Mouse (Mus musculus): ENCODE measurements around the gene Trpc4ap. TPM values are rescaled to one million over a fixed set of nuclear protein-coding genes. Genes with fewer than 3 reads are reported as not detected.

Trpc4ap gene
- polyA plus RNA-seq, 1 experiment, result 133 TPM

DNA sequence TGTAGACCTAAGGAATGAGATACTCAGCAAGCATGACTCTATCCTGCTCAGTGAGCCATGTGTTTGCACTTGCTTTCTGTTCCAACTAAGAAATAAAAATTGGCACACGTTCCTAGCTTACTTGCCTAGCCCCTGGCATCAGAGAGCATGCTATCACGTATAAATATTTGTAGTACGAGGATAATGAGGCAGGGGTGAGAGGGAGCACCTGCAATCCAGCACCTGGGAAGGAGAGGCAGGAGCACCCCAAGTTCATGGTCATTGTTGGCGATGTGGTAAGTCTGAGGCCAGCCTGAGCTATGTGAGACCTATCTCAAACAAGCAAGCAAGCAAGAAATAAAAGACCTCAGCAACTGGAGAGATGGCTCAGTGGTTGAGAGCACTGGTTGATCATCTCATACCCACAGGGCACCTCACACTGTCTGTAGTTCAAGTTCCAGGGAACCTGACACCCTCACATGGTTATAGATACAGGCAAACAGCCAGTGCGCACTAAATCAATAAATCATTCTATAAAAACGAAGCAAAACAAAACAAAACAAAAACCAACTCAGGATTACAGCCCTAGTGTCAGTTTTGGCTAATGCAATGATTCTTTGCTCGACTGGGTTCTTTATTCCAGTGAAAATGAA, 35.7 kb upstream of the Trpc4ap start:
- TF ChIP-seq POLR2A (IDR thresholded peaks at IDR 0.05; ENCODE audit: low read depth, low read length) (no peak), CTCF (IDR thresholded peaks at IDR 0.05; ENCODE audit: extremely low read depth, insufficient read length, insufficient replicate concordance, low read depth, low read length) (no peak)
- Histone ChIP-seq H3K27ac (ENCODE audit: insufficient read depth, low read depth, low read length) (no peak overlapping the region), H3K36me3 (ENCODE audit: control insufficient read depth, insufficient read depth, low read length) (peaks cover 9% of the 10 kb centered on the region), H3K27me3 (ENCODE audit: control insufficient read depth, insufficient read depth, low read length) (no peaks in the 10 kb centered on the region), H3K4me1 (ENCODE audit: control insufficient read depth, insufficient read depth, insufficient read length, low read length) (no peaks in the 10 kb centered on the region), H3K4me3 (ENCODE audit: low read depth, low read length) (0 out of 2 replicates have a peak overlapping the region, but pooled peaks have one; percentile 19)
- 20% methylated on average over 7 of the region's 7 CpGs for WGBS

DNA sequence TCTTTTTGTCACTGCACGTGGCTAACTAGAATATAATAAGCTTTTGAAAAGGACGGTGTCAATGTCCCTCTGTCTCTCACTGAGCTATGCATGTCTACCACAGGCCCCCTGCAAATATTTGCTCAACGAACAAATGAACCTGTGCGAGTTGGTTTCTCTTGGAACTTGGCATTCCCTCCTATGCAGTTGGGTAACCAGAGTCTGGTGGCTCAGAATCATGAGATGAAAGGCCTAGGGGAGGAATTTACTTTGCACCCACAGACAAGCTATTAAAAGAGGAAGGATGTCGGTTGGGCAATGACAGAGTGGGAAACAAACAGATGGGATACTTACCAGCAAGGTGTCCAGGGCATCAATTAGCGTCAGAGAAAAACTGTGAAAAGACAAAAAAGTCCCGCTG, 34.1 kb upstream of the Trpc4ap start:
- TF ChIP-seq CTCF (IDR thresholded peaks at IDR 0.05; ENCODE audit: extremely low read depth, insufficient read length, insufficient replicate concordance, low read depth, low read length), result no peak
- no peak for TF ChIP-seq POLR2A (IDR thresholded peaks at IDR 0.05; ENCODE audit: low read depth, low read length)
- H3K4me1 ChIP-seq (ENCODE audit: control insufficient read depth, insufficient read depth, insufficient read length, low read length), result no peaks in the 10 kb centered on the region
- H3K27ac ChIP-seq (ENCODE audit: insufficient read depth, low read depth, low read length), result no peak overlapping the region

GRCm38 (mm10) chr2:155724526-155724925, 32.3 kb upstream of the Trpc4ap start:
- H3K27me3 ChIP-seq (ENCODE audit: control insufficient read depth, insufficient read depth, low read length), result no peaks in the 10 kb centered on the region
- H3K4me3 ChIP-seq (ENCODE audit: low read depth, low read length), result no peak overlapping the region
- WGBS, result 85% methylated on average over 6 of the region's 6 CpGs
- no peak for TF ChIP-seq CTCF (IDR thresholded peaks at IDR 0.05; ENCODE audit: extremely low read depth, insufficient read length, insufficient replicate concordance, low read depth, low read length)
- TF ChIP-seq POLR2A (IDR thresholded peaks at IDR 0.05; ENCODE audit: low read depth, low read length), result no peak
- H3K27ac ChIP-seq (ENCODE audit: insufficient read depth, low read depth, low read length), result no peak overlapping the region
- no peaks in the 10 kb centered on the region for H3K4me1 ChIP-seq (ENCODE audit: control insufficient read depth, insufficient read depth, insufficient read length, low read length)
- H3K36me3 ChIP-seq (ENCODE audit: control insufficient read depth, insufficient read depth, low read length), result peaks cover 19% of the 10 kb centered on the region

More for the DNA sequence above, 34.1 kb upstream of the Trpc4ap start:
- WGBS, result 80% methylated on average over 7 of the region's 7 CpGs
- Histone ChIP-seq H3K4me3 (ENCODE audit: low read depth, low read length) (no peak overlapping the region), H3K27me3 (ENCODE audit: control insufficient read depth, insufficient read depth, low read length) (no peaks in the 10 kb centered on the region), H3K36me3 (ENCODE audit: control insufficient read depth, insufficient read depth, low read length) (peaks cover 17% of the 10 kb centered on the region)

- peaks cover 19% of the 10 kb centered on the region for H3K36me3 ChIP-seq (ENCODE audit: control insufficient read depth, insufficient read depth, low read length)
- no peaks in the 10 kb centered on the region for H3K27me3 ChIP-seq (ENCODE audit: control insufficient read depth, insufficient read depth, low read length)
- no peak overlapping the region for H3K4me3 ChIP-seq (ENCODE audit: low read depth, low read length)
- no peak overlapping the region for H3K27ac ChIP-seq (ENCODE audit: insufficient read depth, low read depth, low read length)
- H3K4me1 ChIP-seq (ENCODE audit: control insufficient read depth, insufficient read depth, insufficient read length, low read length), result no peaks in the 10 kb centered on the region
- no peak for TF ChIP-seq CTCF (IDR thresholded peaks at IDR 0.05; ENCODE audit: extremely low read depth, insufficient read length, insufficient replicate concordance, low read depth, low read length)
- no peak for TF ChIP-seq POLR2A (IDR thresholded peaks at IDR 0.05; ENCODE audit: low read depth, low read length)
- WGBS, result 74% methylated on average over 5 of the region's 5 CpGs
Observed at GRCm38 (mm10) chr2:155724036-155724435, 31.9 kb upstream of the Trpc4ap start.

GRCm38 (mm10) chr2:155720585-155720984, 28.4 kb upstream of the Trpc4ap start:
- no peak for TF ChIP-seq POLR2A (IDR thresholded peaks at IDR 0.05; ENCODE audit: low read depth, low read length)
- no peak for TF ChIP-seq CTCF (IDR thresholded peaks at IDR 0.05; ENCODE audit: extremely low read depth, insufficient read length, insufficient replicate concordance, low read depth, low read length)
- 73% methylated on average over 5 of the region's 5 CpGs for WGBS
- H3K4me3 ChIP-seq (ENCODE audit: low read depth, low read length), result no peak overlapping the region
- no peaks in the 10 kb centered on the region for H3K27me3 ChIP-seq (ENCODE audit: control insufficient read depth, insufficient read depth, low read length)
- H3K4me1 ChIP-seq (ENCODE audit: control insufficient read depth, insufficient read depth, insufficient read length, low read length), result peaks cover 3% of the 10 kb centered on the region; the same call in 1 of the 2 replicates
- peaks cover 32% of the 10 kb centered on the region for H3K36me3 ChIP-seq (ENCODE audit: control insufficient read depth, insufficient read depth, low read length)
- H3K27ac ChIP-seq (ENCODE audit: insufficient read depth, low read depth, low read length), result no peak overlapping the region

GRCm38 (mm10) chr2:155717082-155717990, 25.2 kb upstream of the Trpc4ap start:
- Histone ChIP-seq H3K27ac (ENCODE audit: insufficient read depth, low read depth, low read length) (no peak overlapping the region), H3K36me3 (ENCODE audit: control insufficient read depth, insufficient read depth, low read length) (peaks cover 52% of the 10 kb centered on the region)
- TF ChIP-seq CTCF (IDR thresholded peaks at IDR 0.05; ENCODE audit: extremely low read depth, insufficient read length, insufficient replicate concordance, low read depth, low read length), result no peak
- TF ChIP-seq POLR2A (IDR thresholded peaks at IDR 0.05; ENCODE audit: low read depth, low read length), result no peak

GRCm38 (mm10) chr2:155710557-155710956, 18.4 kb upstream of the Trpc4ap start:
- Histone ChIP-seq H3K27me3 (ENCODE audit: control insufficient read depth, insufficient read depth, low read length) (no peaks in the 10 kb centered on the region), H3K4me1 (ENCODE audit: control insufficient read depth, insufficient read depth, insufficient read length, low read length) (no peaks in the 10 kb centered on the region), H3K36me3 (ENCODE audit: control insufficient read depth, insufficient read depth, low read length) (peaks cover 71% of the 10 kb centered on the region), H3K4me3 (ENCODE audit: low read depth, low read length) (no peak overlapping the region), H3K27ac (ENCODE audit: insufficient read depth, low read depth, low read length) (no peak overlapping the region)
- TF ChIP-seq POLR2A (IDR thresholded peaks at IDR 0.05; ENCODE audit: low read depth, low read length), result no peak
- no peak for TF ChIP-seq CTCF (IDR thresholded peaks at IDR 0.05; ENCODE audit: extremely low read depth, insufficient read length, insufficient replicate concordance, low read depth, low read length)
- 88% methylated on average over 11 of the region's 11 CpGs for WGBS

More at GRCm38 (mm10) chr2:155717082-155717990, 25.2 kb upstream of the Trpc4ap start:
- Histone ChIP-seq H3K4me1 (ENCODE audit: control insufficient read depth, insufficient read depth, insufficient read length, low read length) (peaks cover 3% of the 10 kb centered on the region; the same call in 1 of the 2 replicates), H3K27me3 (ENCODE audit: control insufficient read depth, insufficient read depth, low read length) (no peaks in the 10 kb centered on the region), H3K4me3 (ENCODE audit: low read depth, low read length) (no peak overlapping the region)
- WGBS, result 66% methylated on average over 12 of the region's 12 CpGs
